Mouse (Mus musculus): ENCODE data around the gene AL732309.1.

The AL732309.1 gene

GRCm38 (mm10) chr2:25238106-25238505, 8.6 kb downstream of the AL732309.1 start:
- no peak for DNase-seq (ENCODE audit: low spot score)

GRCm38 (mm10) chr2:25237522-25237921, 9.1 kb downstream of the AL732309.1 start:
- no peak for DNase-seq (ENCODE audit: low spot score)

- DNase-seq (ENCODE audit: low spot score): no peak
These were observed 10.0 kb downstream of the AL732309.1 start, which contains the start of gene Rnf224 for GRCm38 (mm10) chr2:25236614-25237013. Gene Rnf224 (minus strand): TSS chr2:25236787.

- no peak for DNase-seq (ENCODE audit: low spot score)
These were observed 12.0 kb downstream of the AL732309.1 start for GRCm38 (mm10) chr2:25234551-25235220.

GRCm38 (mm10) chr2:25234050-25234449, 12.6 kb downstream of the AL732309.1 start, which contains the start of gene Slc34a3:
Gene Slc34a3 (minus strand): TSS chr2:25234364.
- DNase-seq (ENCODE audit: low spot score): no peak

GRCm38 (mm10) chr2:25233421-25233820, 13.2 kb downstream of the AL732309.1 start:
- no peak for DNase-seq (ENCODE audit: low spot score)

GRCm38 (mm10) chr2:25231038-25231437, 15.6 kb downstream of the AL732309.1 start:
- DNase-seq (ENCODE audit: low spot score): no peak

- DNase-seq (ENCODE audit: low spot score): no peak
These were observed 16.1 kb downstream of the AL732309.1 start for GRCm38 (mm10) chr2:25230581-25230980.

- no peak for DNase-seq (ENCODE audit: low spot score)
These were observed 17.1 kb downstream of the AL732309.1 start for GRCm38 (mm10) chr2:25229582-25229981.

- DNase-seq (ENCODE audit: low spot score): no peak
These were observed 17.6 kb downstream of the AL732309.1 start for GRCm38 (mm10) chr2:25228995-25229530.

GRCm38 (mm10) chr2:25228431-25228889, 18.2 kb downstream of the AL732309.1 start:
- DNase-seq (ENCODE audit: low spot score): peak; percentile 80

- no peak for DNase-seq (ENCODE audit: low spot score)
These were observed 19.3 kb downstream of the AL732309.1 start for GRCm38 (mm10) chr2:25227406-25227805.

- DNase-seq (ENCODE audit: low spot score): no peak
These were observed 19.8 kb downstream of the AL732309.1 start for GRCm38 (mm10) chr2:25226864-25227263.

- DNase-seq (ENCODE audit: low spot score): no peak
These were observed 20.8 kb downstream of the AL732309.1 start for GRCm38 (mm10) chr2:25225811-25226379.

GRCm38 (mm10) chr2:25224766-25225752, 21.6 kb downstream of the AL732309.1 start:
- peak; percentile 96 for DNase-seq (ENCODE audit: low spot score)

- DNase-seq (ENCODE audit: low spot score): no peak
These were observed 22.2 kb downstream of the AL732309.1 start, which contains the start of gene Tubb4b for GRCm38 (mm10) chr2:25224492-25224765. Gene Tubb4b (minus strand): TSS chr2:25224702.

- DNase-seq (ENCODE audit: low spot score): peak; percentile 87
These were observed 22.8 kb downstream of the AL732309.1 start for GRCm38 (mm10) chr2:25223681-25224491.

- no peak for DNase-seq (ENCODE audit: low spot score)
These were observed 25.3 kb downstream of the AL732309.1 start for GRCm38 (mm10) chr2:25221331-25221772.

- DNase-seq (ENCODE audit: low spot score): no peak
These were observed 28.2 kb downstream of the AL732309.1 start, which contains the start of gene Fam166a for GRCm38 (mm10) chr2:25218445-25218844. Gene Fam166a (plus strand): TSS chr2:25218745.

GRCm38 (mm10) chr2:25217666-25218065, 29.0 kb downstream of the AL732309.1 start:
- DNase-seq (ENCODE audit: low spot score): no peak

- no peak for DNase-seq (ENCODE audit: low spot score)
These were observed 32.2 kb downstream of the AL732309.1 start, which contains the start of gene Stpg3 for GRCm38 (mm10) chr2:25214444-25214843. Gene Stpg3 (minus strand): TSS chr2:25214637.
